Mouse (Mus musculus) lung, postnatal 0 days (tissue): ENCODE measurements at regions not wholly inside any gene's neighbourhood (a gene's known extent, or its start where the extent isn't known, plus 50 kb on each side); places are given as distances from the start of the nearest gene placed in this dataset.

Experiments
- CTCF ChIP-seq: IDR thresholded peaks from 2 replicates; pipeline ENCODE4 v1.5.1; 2016; ENCODE audit warnings: antibody characterized with exemption, mild to moderate bottlenecking
- EP300 ChIP-seq: IDR thresholded peaks from 2 replicates; pipeline ENCODE4 v1.6.1; 2016; ENCODE audit warnings: antibody characterized with exemption, mild to moderate bottlenecking, control low read depth

GRCm38 (mm10) chr16:24231506-24231905, 161.8 kb upstream of the Lpp start:
- TF ChIP-seq CTCF (no peak), EP300 (no peak)
